Mouse (Mus musculus) forebrain, embryonic 11.5 days (tissue): Measurements from ENCODE around the gene Pik3r1. TPM values are rescaled to one million over a fixed set of nuclear protein-coding genes. Genes with fewer than 3 reads are reported as not detected.

Experiments used
- ATAC-seq: fragments of 200-750 bp; cut with Nextera tagmentation; replicated peaks from 2 replicates; pipeline ENCODE4 v1.8.0; 2017; ENCODE audit warnings: moderate TSS enrichment; ENCODE audit not compliant: low FRiP score
- DNase-seq: peaks from one replicate; pipeline ENCODE4 v3.0.0-alpha.2; 2017; ENCODE audit warnings: low spot score
- H3K27ac ChIP-seq: fragments of 300-500 bp; sonication (generic); 2 replicates; pipeline ENCODE4 v1.5.1; 2014; ENCODE audit warnings: low read depth, low read length
- H3K27me3 ChIP-seq: fragments of 300-500 bp; sonication (generic); 2 replicates; pipeline ENCODE4 v1.6.1; 2014; ENCODE audit warnings: mild to moderate bottlenecking, low read length, mixed read lengths; ENCODE audit not compliant: control insufficient read depth, insufficient read depth
- H3K36me3 ChIP-seq: fragments of 300-500 bp; sonication (generic); 2 replicates; pipeline ENCODE4 v1.6.1; 2014; ENCODE audit warnings: mild to moderate bottlenecking, low read length, moderate library complexity, mixed read lengths; ENCODE audit not compliant: control insufficient read depth, insufficient read depth
- H3K4me1 ChIP-seq: fragments of 300-500 bp; sonication (generic); replicated peaks from 2 replicates; pipeline ENCODE4 v1.6.1; 2014; ENCODE audit warnings: low read length, mixed read lengths; ENCODE audit not compliant: control insufficient read depth, insufficient read depth
- H3K4me2 ChIP-seq: fragments of 300-500 bp; sonication (generic); 2 replicates; pipeline ENCODE4 v1.6.1; 2014; ENCODE audit warnings: low read depth, mild to moderate bottlenecking, low read length, moderate library complexity, mixed read lengths; ENCODE audit not compliant: severe bottlenecking
- H3K4me3 ChIP-seq: fragments of 300-500 bp; sonication (generic); 2 replicates; pipeline ENCODE4 v1.5.1; 2014; ENCODE audit warnings: low read depth, low read length
- H3K9ac ChIP-seq: fragments of 300-500 bp; sonication (generic); 2 replicates; pipeline ENCODE4 v1.6.1; 2014; ENCODE audit warnings: low read length
- H3K9me3 ChIP-seq: fragments of 300-500 bp; sonication (generic); 2 replicates; pipeline ENCODE4 v1.6.1; 2016; ENCODE audit warnings: low read length, mixed read lengths; ENCODE audit not compliant: control insufficient read depth
- WGBS: fragments of 180-500 bp; shearing (Covaris S2); extraction: QIAGEN DNeasy Blood & Tissue Kit; methylation state at CpG from one replicate; pipeline ENCODE4 v1.1.7; 2014; 5-methylcytosine and 5-hydroxymethylcytosine counted together
- polyA plus RNA-seq: library from polyadenylated mRNA; unstranded; fragments of >200 nt; fragmentation: Nextera tagmentation; extraction: Ambion mirVana; gene quantifications from 2 replicates; pipeline ENCODE4 v1.2.1, GENCODE M21; 2014

Gene Pik3r1
- polyA plus RNA-seq, 1 experiment from 2014 or later, result 18.3 TPM

GRCm38 (mm10) chr13:101763149-101763548 is 4.9 kb downstream of the Pik3r1 start:
- no peak overlapping the region for H3K27ac ChIP-seq

GRCm38 (mm10) chr13:101761617-101762016 is 6.4 kb downstream of the Pik3r1 start:
- Histone ChIP-seq H3K4me2 (no peak overlapping the region), H3K4me1 (peaks cover 16% of the 10 kb centered on the region), H3K9ac (no peak overlapping the region), H3K36me3 (no peaks in the 10 kb centered on the region), H3K9me3 (no peaks in the 10 kb centered on the region), H3K4me3 (no peak overlapping the region), H3K27me3 (no peaks in the 10 kb centered on the region), H3K27ac (no peak overlapping the region)
- no peak for DNase-seq
- no peak for ATAC-seq
- WGBS, result 70% methylated on average over 5 of the region's 5 CpGs

More at GRCm38 (mm10) chr13:101763149-101763548, 4.9 kb downstream of the Pik3r1 start:
- Histone ChIP-seq H3K4me1 (peaks cover 16% of the 10 kb centered on the region), H3K27me3 (no peaks in the 10 kb centered on the region), H3K9me3 (no peaks in the 10 kb centered on the region), H3K4me2 (no peak overlapping the region), H3K4me3 (no peak overlapping the region), H3K36me3 (no peaks in the 10 kb centered on the region), H3K9ac (no peak overlapping the region)
- ATAC-seq (no peak), DNase-seq (no peak)
- WGBS, result 81% methylated on average over 5 of the region's 5 CpGs

- H3K4me2 ChIP-seq, result no peak overlapping the region
- H3K27ac ChIP-seq, result no peak overlapping the region
- no peak overlapping the region for H3K9ac ChIP-seq
- DNase-seq (no peak), ATAC-seq (no peak)
- H3K36me3 ChIP-seq, result no peaks in the 10 kb centered on the region; the same call in 1 of the 2 replicates
- peaks cover 14% of the 10 kb centered on the region for H3K4me1 ChIP-seq
- WGBS, result 83% methylated on average over 3 of the region's 3 CpGs
- H3K9me3 ChIP-seq, result no peaks in the 10 kb centered on the region
- no peaks in the 10 kb centered on the region for H3K27me3 ChIP-seq
- no peak overlapping the region for H3K4me3 ChIP-seq
These were observed 7.1 kb downstream of the Pik3r1 start for GRCm38 (mm10) chr13:101760953-101761352.

GRCm38 (mm10) chr13:101760001-101760687 is 7.9 kb downstream of the Pik3r1 start:
- no peak for ATAC-seq

GRCm38 (mm10) chr13:101759281-101759871 is 8.6 kb downstream of the Pik3r1 start:
- H3K9me3 ChIP-seq, result no peaks in the 10 kb centered on the region
- DNase-seq (no peak), ATAC-seq (peak; percentile 34; the same call in 1 of the 2 replicates)
- H3K4me2 ChIP-seq, result no peak overlapping the region
- H3K27ac ChIP-seq, result no peak overlapping the region
- WGBS, result 22% methylated on average over 3 of the region's 3 CpGs
- H3K36me3 ChIP-seq, result no peaks in the 10 kb centered on the region; the same call in 1 of the 2 replicates
- no peaks in the 10 kb centered on the region for H3K27me3 ChIP-seq
- no peak overlapping the region for H3K4me3 ChIP-seq
- no peak overlapping the region for H3K9ac ChIP-seq
- peaks cover 11% of the 10 kb centered on the region for H3K4me1 ChIP-seq

More at GRCm38 (mm10) chr13:101760001-101760687, 7.9 kb downstream of the Pik3r1 start:
- H3K9ac ChIP-seq, result no peak overlapping the region
- H3K4me3 ChIP-seq, result no peak overlapping the region
- no peak overlapping the region for H3K4me2 ChIP-seq
- no peak overlapping the region for H3K27ac ChIP-seq
- DNase-seq, result no peak
- peaks cover 11% of the 10 kb centered on the region for H3K4me1 ChIP-seq
- no peaks in the 10 kb centered on the region for H3K27me3 ChIP-seq
- H3K36me3 ChIP-seq, result no peaks in the 10 kb centered on the region; the same call in 1 of the 2 replicates
- 34% methylated on average over 8 of the region's 8 CpGs for WGBS
- H3K9me3 ChIP-seq, result no peaks in the 10 kb centered on the region

- peaks cover 11% of the 10 kb centered on the region for H3K4me1 ChIP-seq
- ATAC-seq (no peak), DNase-seq (no peak)
- no peaks in the 10 kb centered on the region for H3K27me3 ChIP-seq
- no peak overlapping the region for H3K4me3 ChIP-seq
- WGBS, result 86% methylated on average over 22 of the region's 22 CpGs
- no peak overlapping the region for H3K9ac ChIP-seq
- no peak overlapping the region for H3K27ac ChIP-seq
- H3K4me2 ChIP-seq, result no peak overlapping the region
- H3K9me3 ChIP-seq, result no peaks in the 10 kb centered on the region
- H3K36me3 ChIP-seq, result no peaks in the 10 kb centered on the region; the same call in 1 of the 2 replicates
These were observed 10.1 kb downstream of the Pik3r1 start for GRCm38 (mm10) chr13:101757801-101758422.

- no peaks in the 10 kb centered on the region for H3K27me3 ChIP-seq
- DNase-seq, result no peak
- H3K36me3 ChIP-seq, result no peaks in the 10 kb centered on the region; the same call in 1 of the 2 replicates
- 87% methylated on average over 2 of the region's 2 CpGs for WGBS
- no peak overlapping the region for H3K4me3 ChIP-seq
- no peak overlapping the region for H3K4me2 ChIP-seq
- H3K4me1 ChIP-seq, result peaks cover 9% of the 10 kb centered on the region
- H3K9me3 ChIP-seq, result no peaks in the 10 kb centered on the region
- ATAC-seq, result no peak
- H3K9ac ChIP-seq, result no peak overlapping the region
- H3K27ac ChIP-seq, result no peak overlapping the region
These were observed 12.8 kb downstream of the Pik3r1 start for GRCm38 (mm10) chr13:101755228-101755627.

GRCm38 (mm10) chr13:101753639-101754038 is 14.4 kb downstream of the Pik3r1 start:
- Histone ChIP-seq H3K4me1 (no peaks in the 10 kb centered on the region; the same call in 1 of the 2 replicates), H3K27me3 (no peaks in the 10 kb centered on the region), H3K27ac (no peak overlapping the region), H3K4me2 (no peak overlapping the region), H3K36me3 (no peaks in the 10 kb centered on the region; the same call in 1 of the 2 replicates), H3K9me3 (no peaks in the 10 kb centered on the region), H3K4me3 (no peak overlapping the region), H3K9ac (no peak overlapping the region)
- no peak for DNase-seq
- ATAC-seq, result no peak
- 79% methylated on average over 6 of the region's 6 CpGs for WGBS
